Mouse (Mus musculus) CD4-positive helper T cell, adult 2 months (primary cell): ENCODE measurements around the gene Acy3.
A peak's percentile ranks its signal among the peaks of the same experiment; 100 is the strongest.
"Not testable (repeated sequence)": the region's sequence is repeated elsewhere in the genome, so short reads cannot be mapped to it uniquely, and the experiment has no call there.

Experiments used
- DNase-seq: peaks from one replicate; pipeline ENCODE4 v3.0.0-alpha.2; 2012; ENCODE audit warnings: low read depth, missing footprints, low spot score

Gene Acy3

GRCm38 (mm10) chr19:3986334-3986733 lies at the start of gene Acy3:
Gene Acy3 (plus strand): TSS chr19:3986570.
- DNase-seq = peak; percentile 31

- no peak for DNase-seq
These were observed 44.1 kb upstream of the Acy3 start for GRCm38 (mm10) chr19:3942315-3942714.

- peak; percentile 78 for DNase-seq
These were observed 43.2 kb upstream of the Acy3 start for GRCm38 (mm10) chr19:3942986-3943735.

- DNase-seq = peak; percentile 67
These were observed 40.4 kb upstream of the Acy3 start for GRCm38 (mm10) chr19:3945872-3946564.

- DNase-seq = peak; percentile 62
These were observed 39.7 kb upstream of the Acy3 start for GRCm38 (mm10) chr19:3946715-3947114.

GRCm38 (mm10) chr19:3947813-3948212 lies 38.6 kb upstream of the Acy3 start:
- no peak for DNase-seq

GRCm38 (mm10) chr19:3948546-3948945 lies 37.8 kb upstream of the Acy3 start:
- DNase-seq = no peak

- no peak for DNase-seq
These were observed 36.0 kb upstream of the Acy3 start for GRCm38 (mm10) chr19:3950331-3950730.

- no peak for DNase-seq
These were observed 34.9 kb upstream of the Acy3 start for GRCm38 (mm10) chr19:3951461-3951860.

- DNase-seq = no peak
These were observed 34.3 kb upstream of the Acy3 start for GRCm38 (mm10) chr19:3952099-3952498.

- DNase-seq = no peak
These were observed 31.3 kb upstream of the Acy3 start for GRCm38 (mm10) chr19:3955033-3955432.

- no peak for DNase-seq
These were observed 30.6 kb upstream of the Acy3 start for GRCm38 (mm10) chr19:3955804-3956203.

- not testable (repeated sequence) for DNase-seq
These were observed 28.9 kb upstream of the Acy3 start for GRCm38 (mm10) chr19:3957296-3958036.

GRCm38 (mm10) chr19:3958470-3958869 lies 27.9 kb upstream of the Acy3 start, which contains the start of gene Aldh3b3:
Gene Aldh3b3 (plus strand): TSS chr19:3958645.
- no peak for DNase-seq

GRCm38 (mm10) chr19:3959030-3959429 lies 27.3 kb upstream of the Acy3 start:
- DNase-seq = no peak

GRCm38 (mm10) chr19:3960211-3960610 lies 26.2 kb upstream of the Acy3 start:
- no peak for DNase-seq

- DNase-seq = not testable (repeated sequence)
These were observed 24.6 kb upstream of the Acy3 start for GRCm38 (mm10) chr19:3961805-3962204.

- no peak for DNase-seq
These were observed 23.9 kb upstream of the Acy3 start for GRCm38 (mm10) chr19:3962469-3962868.

- DNase-seq = no peak
These were observed 22.3 kb upstream of the Acy3 start for GRCm38 (mm10) chr19:3964030-3964429.

GRCm38 (mm10) chr19:3966330-3967075 lies 19.9 kb upstream of the Acy3 start:
- no peak for DNase-seq

- no peak for DNase-seq
These were observed 19.1 kb upstream of the Acy3 start for GRCm38 (mm10) chr19:3967258-3967657.

GRCm38 (mm10) chr19:3972229-3972628 lies 14.1 kb upstream of the Acy3 start, which contains the start of gene Aldh3b2:
Gene Aldh3b2 (plus strand): TSS chr19:3972328.
- DNase-seq = no peak
